Comparison of ENCODE assay signal across 8 mouse cellular contexts in the genomic region with DNA sequence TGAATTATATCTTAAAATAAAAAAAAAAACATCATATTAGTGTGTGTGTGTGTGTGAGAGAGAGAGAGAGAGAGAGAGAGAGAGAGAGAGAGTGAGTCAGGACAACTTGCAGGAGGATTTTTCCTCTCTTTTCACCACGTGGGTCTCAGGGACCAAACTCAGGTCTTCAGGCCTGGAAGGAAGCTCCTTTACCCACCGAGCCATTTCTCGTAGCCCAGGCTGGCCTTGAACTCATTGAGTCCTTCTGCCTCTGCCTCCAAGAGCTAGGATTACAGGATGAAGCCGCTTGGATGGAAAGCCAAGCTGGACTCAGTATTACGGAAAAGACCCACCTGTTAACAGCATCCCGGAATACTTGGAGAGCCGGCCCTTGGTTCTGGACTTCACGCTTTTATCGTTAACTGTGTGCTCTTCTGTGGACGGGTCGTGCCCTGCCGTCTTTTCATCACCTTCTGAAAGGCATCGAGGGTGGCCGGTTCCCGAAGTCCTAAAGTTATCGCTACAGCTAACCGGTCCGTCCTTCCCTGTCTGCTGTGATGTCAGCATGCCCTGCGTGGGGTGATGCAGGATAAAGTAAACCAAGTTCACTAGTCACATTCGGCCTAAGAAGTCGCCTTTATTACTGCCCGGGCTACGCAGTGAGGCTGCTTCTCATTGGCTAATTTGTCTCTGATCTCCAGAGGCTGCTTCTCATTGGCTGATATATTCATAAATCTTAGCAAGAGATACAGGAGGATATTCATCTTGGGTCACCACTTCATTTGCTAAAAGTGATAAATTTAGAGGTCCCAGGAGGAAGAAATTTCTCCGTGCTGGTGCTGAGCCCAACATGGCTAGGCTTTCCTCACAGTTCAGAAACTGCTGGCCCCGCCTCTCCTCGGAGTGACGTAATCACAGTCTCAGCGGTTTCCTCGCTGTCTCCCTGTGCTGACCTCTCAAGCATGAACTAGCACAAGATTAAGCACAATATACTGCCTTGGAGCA. TPM values are rescaled to one million over a fixed set of nuclear protein-coding genes. Genes with fewer than 3 reads are reported as not detected.
DNase-seq lines count a peak whose midpoint lies in the region; ATAC-seq and TF ChIP-seq lines count a peak whose summit lies in the region.

No protein-coding gene starts in this region.

- 0 out of 2 replicates have a peak, but pooled peaks cover 11% of the 10 kb centered on the region for H3K9me3 ChIP-seq in neural tube, embryonic 13.5 days

- H3K4me2 ChIP-seq in neural tube, embryonic 13.5 days = peak overlapping the region; percentile 63

- whole genome bisulfite sequencing in lung, adult 2 months = 16% methylated on average over 29 of the region's 29 CpGs
- WGBS in neural tube, embryonic 13.5 days = 16% methylated on average over 29 of the region's 29 CpGs

- H3K4me1 ChIP-seq in lung, adult 2 months (ENCODE audit: control insufficient read depth, insufficient read depth, low read length) = peaks cover 4% of the 10 kb centered on the region; the same call in 1 of the 2 replicates
- H3K4me1 ChIP-seq in neural tube, embryonic 13.5 days (replicated peaks) = peaks cover 11% of the 10 kb centered on the region

- peak; percentile 75 for ATAC-seq in neural tube, embryonic 13.5 days (ENCODE audit: low read depth)

- DNase-seq in CD4-positive helper T cell, adult 2 months (ENCODE audit: low read depth, low spot score) = peak; percentile 71
- DNase-seq in R1 (ENCODE audit: low read depth, low spot score) = peak; percentile 66
- DNase-seq in embryo, embryonic 9.5 days (ENCODE audit: extremely low spot score) = peak; percentile 74
- peak; percentile 84 for DNase-seq in heart, adult 8-10 months (ENCODE audit: low spot score)
- DNase-seq in kidney, adult 18-20 months = peak; percentile 86
- peak; percentile 70 for DNase-seq in lung, adult 2 months
- peak; percentile 61 for DNase-seq in thymus, postnatal 25 days

- H3K9ac ChIP-seq in neural tube, embryonic 13.5 days = peak overlapping the region; percentile 66

- H3K27me3 ChIP-seq in neural tube, embryonic 13.5 days = no peaks in the 10 kb centered on the region

- no peak for TF ChIP-seq POLR2A in lung, adult 2 months (IDR thresholded peaks at IDR 0.05; ENCODE audit: borderline replicate concordance, extremely low read depth, low read depth, low read length)

- H3K4me3 ChIP-seq in lung, adult 2 months (replicated peaks; ENCODE audit: extremely low read depth, low read depth, low read length) = peak overlapping the region; percentile 68
- peak overlapping the region; percentile 47 for H3K4me3 ChIP-seq in neural tube, embryonic 13.5 days

- TF ChIP-seq CTCF in lung, adult 2 months (IDR thresholded peaks at IDR 0.05; ENCODE audit: insufficient read depth, low read length) = no peak

- H3K27ac ChIP-seq in neural tube, embryonic 13.5 days (replicated peaks) = peak overlapping the region; percentile 68

- H3K36me3 ChIP-seq in neural tube, embryonic 13.5 days = peaks cover 6% of the 10 kb centered on the region; the same call in 1 of the 2 replicates

RNA-seq across cellular contexts. Expression of gene Ulk4, which starts 8.6 kb away (rescaled TPM):
- under 1 TPM; 0.14 to 0.41 (median 0.30) TPM for total RNA-seq in heart, adult 8-10 months (2022)
- polyA plus RNA-seq in lung, adult 2 months (2012; rRNA removed) = 10.6 and 14.9 TPM in 2 replicates
- polyA plus RNA-seq in neural tube, embryonic 13.5 days (2015; fragmentation: Nextera tagmentation; extraction: Ambion mirVana) = 115 and 160 TPM in 2 replicates

RNA-seq across cellular contexts. Expression of gene Trak1, which starts 11.7 kb away (rescaled TPM):
- 100 to 1,000 TPM; 294 to 334 (median 302) TPM for total RNA-seq in heart, adult 8-10 months (2022)
- polyA plus RNA-seq in lung, adult 2 months (2012; rRNA removed) = 73.9 and 88.5 TPM in 2 replicates
- 43.4 and 44.3 TPM in 2 replicates for polyA plus RNA-seq in neural tube, embryonic 13.5 days (2015; fragmentation: Nextera tagmentation; extraction: Ambion mirVana)

Comparison
In these comparisons a context has a peak if more than half of its experiments do, and no peak if none do; other contexts are left out.
1. Peak in every context shown above with its lines: DNase-seq, ATAC-seq, H3K4me3 ChIP-seq and H3K27ac ChIP-seq.